Mouse (Mus musculus): ENCODE results near the gene Usp26. TPM values are rescaled to one million over a fixed set of nuclear protein-coding genes. Genes with fewer than 3 reads are reported as not detected.
A peak's percentile ranks its signal among the peaks of the same experiment; 100 is the strongest.

Usp26 gene
- not detected in 2 replicates for total RNA-seq (2014; rRNA removed)
- not detected in 2 replicates for polyA plus RNA-seq (2015; fragmentation: Nextera tagmentation; extraction: Ambion mirVana)

- no peak for ATAC-seq
- H3K4me2 ChIP-seq (ENCODE audit: low read depth), result no peak within 1 kb of the TSS
- no peaks in the 10 kb centered on the region for H3K9me3 ChIP-seq (ENCODE audit: low read length)
- H3K27me3 ChIP-seq (ENCODE audit: insufficient read depth, low read length), result no peaks in the 10 kb centered on the region
- DNase-seq, result no peak
- H3K9ac ChIP-seq, result no peak within 1 kb of the TSS
- H3K27ac ChIP-seq (ENCODE audit: low read depth, low read length), result no peak within 1 kb of the TSS
- TF ChIP-seq CTCF (IDR thresholded peaks at IDR 0.05; ENCODE audit: low read depth), result no peak
- WGBS, result 95% methylated on average over 6 of the region's 6 CpGs
- H3K36me3 ChIP-seq (ENCODE audit: insufficient read depth), result no peaks in the 10 kb centered on the region
- no peak within 1 kb of the TSS for H3K4me3 ChIP-seq (ENCODE audit: low read depth, low read length)
- no peaks in the 10 kb centered on the region for H3K4me1 ChIP-seq (ENCODE audit: insufficient read depth)
These were observed at the start of gene Usp26 for GRCm38 (mm10) chrX:51801133-51801532. Gene Usp26 (minus strand): TSS chrX:51801233.

DNA sequence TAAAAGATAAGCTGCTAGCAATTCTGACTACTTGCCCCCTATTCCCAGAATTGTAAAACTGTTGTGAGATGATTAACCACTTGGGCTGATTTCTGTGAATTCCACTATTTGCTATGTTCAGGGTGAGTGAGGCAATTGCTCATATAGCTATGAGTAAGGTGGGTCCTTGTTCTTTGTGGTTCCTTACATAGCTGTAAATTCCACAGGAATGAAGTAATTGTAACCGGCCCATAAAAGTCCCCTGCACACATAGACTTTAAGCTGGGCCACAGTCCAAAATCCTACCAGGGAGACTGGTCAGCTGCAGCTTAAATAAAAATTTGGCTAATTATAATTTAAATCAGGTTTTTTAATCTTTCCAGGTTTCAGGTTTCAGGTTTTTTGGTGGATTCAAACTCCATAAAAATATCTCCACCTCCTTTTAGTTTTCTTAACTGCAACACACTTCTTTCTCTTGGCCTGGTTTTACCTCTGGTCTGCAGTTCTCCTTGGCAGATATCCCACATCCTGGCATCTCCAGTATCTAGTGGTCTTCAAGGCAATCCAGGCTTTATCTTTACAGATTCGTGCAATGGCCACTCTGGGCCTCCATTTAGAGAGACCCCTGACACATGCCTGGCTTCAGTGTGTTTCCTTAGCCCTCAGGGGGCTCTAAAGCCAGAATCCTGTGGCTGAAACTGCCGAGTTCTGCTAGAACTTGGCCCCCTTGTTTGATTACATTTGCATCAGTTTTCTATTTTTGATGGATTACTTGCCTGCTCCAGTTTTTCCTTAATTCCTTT is 13.6 kb upstream of the Usp26 start:
- no peak for TF ChIP-seq CTCF (IDR thresholded peaks at IDR 0.05; ENCODE audit: low read depth)
- no peaks in the 10 kb centered on the region for H3K9me3 ChIP-seq (ENCODE audit: low read length)
- no peaks in the 10 kb centered on the region for H3K36me3 ChIP-seq (ENCODE audit: insufficient read depth)
- H3K4me3 ChIP-seq (ENCODE audit: low read depth, low read length), result no peak overlapping the region
- H3K4me1 ChIP-seq (ENCODE audit: insufficient read depth), result no peaks in the 10 kb centered on the region
- 41% methylated on average over 3 of the region's 3 CpGs for WGBS
- ATAC-seq (no peak), DNase-seq (no peak)
- H3K4me2 ChIP-seq (ENCODE audit: low read depth), result no peak overlapping the region
- no peak overlapping the region for H3K9ac ChIP-seq
- no peak overlapping the region for H3K27ac ChIP-seq (ENCODE audit: low read depth, low read length)
- no peaks in the 10 kb centered on the region for H3K27me3 ChIP-seq (ENCODE audit: insufficient read depth, low read length)

- ATAC-seq (no peak), DNase-seq (no peak)
- Histone ChIP-seq H3K9me3 (ENCODE audit: low read length) (no peaks in the 10 kb centered on the region), H3K4me1 (ENCODE audit: insufficient read depth) (no peaks in the 10 kb centered on the region), H3K4me2 (ENCODE audit: low read depth) (no peak overlapping the region), H3K4me3 (ENCODE audit: low read depth, low read length) (no peak overlapping the region), H3K27ac (ENCODE audit: low read depth, low read length) (no peak overlapping the region), H3K27me3 (ENCODE audit: insufficient read depth, low read length) (no peaks in the 10 kb centered on the region), H3K9ac (no peak overlapping the region), H3K36me3 (ENCODE audit: insufficient read depth) (no peaks in the 10 kb centered on the region)
- WGBS, result 12% methylated on average over 1 of the region's 1 CpGs
- TF ChIP-seq CTCF (IDR thresholded peaks at IDR 0.05; ENCODE audit: low read depth), result peak; percentile 28; the same call in 1 of the 2 replicates
These were observed 33.6 kb downstream of the Usp26 start for GRCm38 (mm10) chrX:51767457-51767856.

GRCm38 (mm10) chrX:51736450-51736849 is 64.6 kb downstream of the Usp26 start:
- Histone ChIP-seq H3K36me3 (ENCODE audit: insufficient read depth) (no peaks in the 10 kb centered on the region), H3K27ac (ENCODE audit: low read depth, low read length) (no peak overlapping the region), H3K9ac (no peak overlapping the region), H3K9me3 (ENCODE audit: low read length) (no peaks in the 10 kb centered on the region), H3K4me2 (ENCODE audit: low read depth) (no peak overlapping the region), H3K4me1 (ENCODE audit: insufficient read depth) (no peaks in the 10 kb centered on the region), H3K4me3 (ENCODE audit: low read depth, low read length) (no peak overlapping the region), H3K27me3 (ENCODE audit: insufficient read depth, low read length) (no peaks in the 10 kb centered on the region)
- ATAC-seq (no peak), DNase-seq (peak; percentile 69)
- TF ChIP-seq CTCF (IDR thresholded peaks at IDR 0.05; ENCODE audit: low read depth), result peak; percentile 78
- WGBS, result 70% methylated on average over 2 of the region's 2 CpGs

DNA sequence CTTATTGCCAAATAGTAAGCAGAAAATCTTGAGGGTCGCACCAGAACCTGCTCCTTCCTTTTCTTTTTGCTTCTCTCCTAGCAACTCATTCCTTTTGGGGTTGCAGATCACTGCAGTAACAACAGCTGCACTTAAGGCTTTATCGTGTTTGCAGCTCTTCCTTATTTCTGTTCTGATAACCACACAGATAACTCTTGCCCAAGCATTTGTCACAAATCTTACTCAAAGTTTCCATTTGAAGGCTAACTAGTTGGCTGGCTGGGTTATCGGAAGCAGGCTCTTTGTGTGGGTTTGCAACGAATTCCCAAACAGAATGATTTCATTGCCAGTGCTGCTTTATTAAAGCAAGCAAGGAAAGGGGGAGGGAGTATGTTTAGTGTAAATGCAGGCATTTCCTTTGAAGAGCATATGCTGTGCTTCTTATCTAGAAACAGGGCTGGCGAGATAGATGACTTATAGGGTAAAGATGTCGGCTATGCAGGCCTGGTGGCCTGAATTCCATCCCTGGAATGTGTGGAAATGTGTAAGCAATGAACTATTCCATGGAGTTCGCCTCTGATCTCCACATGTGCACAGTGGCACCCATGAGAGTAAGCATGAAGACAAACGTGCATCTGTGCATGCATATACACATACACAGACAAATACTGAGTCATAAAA is 86.8 kb downstream of the Usp26 start:
- H3K9me3 ChIP-seq (ENCODE audit: low read length), result no peaks in the 10 kb centered on the region
- H3K36me3 ChIP-seq (ENCODE audit: insufficient read depth), result no peaks in the 10 kb centered on the region
- DNase-seq (no peak), ATAC-seq (no peak)
- H3K4me3 ChIP-seq (ENCODE audit: low read depth, low read length), result no peak overlapping the region
- no peak for TF ChIP-seq CTCF (IDR thresholded peaks at IDR 0.05; ENCODE audit: low read depth)
- no peaks in the 10 kb centered on the region for H3K27me3 ChIP-seq (ENCODE audit: insufficient read depth, low read length)
- no peaks in the 10 kb centered on the region for H3K4me1 ChIP-seq (ENCODE audit: insufficient read depth)
- H3K9ac ChIP-seq, result no peak overlapping the region
- no peak overlapping the region for H3K4me2 ChIP-seq (ENCODE audit: low read depth)
- no peak overlapping the region for H3K27ac ChIP-seq (ENCODE audit: low read depth, low read length)
- WGBS, result 73% methylated on average over 8 of the region's 8 CpGs

DNA sequence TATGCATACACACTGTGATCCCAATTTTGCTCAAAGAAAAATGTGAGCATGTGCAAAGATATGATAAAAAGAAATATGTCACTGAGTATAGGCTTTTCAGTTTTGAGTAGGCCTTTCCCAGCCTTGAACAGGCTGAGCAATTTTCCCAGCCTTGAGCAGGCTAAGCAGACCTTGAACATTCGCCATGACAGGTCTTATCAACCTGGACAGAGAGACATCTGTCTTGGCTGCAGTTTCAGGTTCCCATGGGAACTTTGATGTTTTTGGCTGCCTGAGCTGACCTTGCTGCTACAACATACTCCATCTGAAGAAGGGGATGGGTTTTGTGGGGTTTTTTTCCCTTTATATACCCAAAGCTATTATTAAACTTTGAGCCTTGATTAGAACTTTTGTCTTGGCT is 88.0 kb downstream of the Usp26 start:
- Histone ChIP-seq H3K4me3 (ENCODE audit: low read depth, low read length) (no peak overlapping the region), H3K27ac (ENCODE audit: low read depth, low read length) (no peak overlapping the region), H3K9ac (no peak overlapping the region), H3K9me3 (ENCODE audit: low read length) (no peaks in the 10 kb centered on the region), H3K4me1 (ENCODE audit: insufficient read depth) (no peaks in the 10 kb centered on the region), H3K36me3 (ENCODE audit: insufficient read depth) (no peaks in the 10 kb centered on the region), H3K4me2 (ENCODE audit: low read depth) (no peak overlapping the region), H3K27me3 (ENCODE audit: insufficient read depth, low read length) (no peaks in the 10 kb centered on the region)
- no peak for TF ChIP-seq CTCF (IDR thresholded peaks at IDR 0.05; ENCODE audit: low read depth)
- no peak for DNase-seq
- 55% methylated on average over 1 of the region's 1 CpGs for WGBS
- no peak for ATAC-seq

Other genes with a start within 250 kb of the Usp26 start
- 51.8 and 53.6 TPM in 2 replicates for gene Hs6st2, start 119.4 kb downstream of the Usp26 start, total RNA-seq (2014; rRNA removed)
- gene Hs6st2, start 119.4 kb downstream of the Usp26 start, polyA plus RNA-seq (2015; fragmentation: Nextera tagmentation; extraction: Ambion mirVana), result 38.4 and 39.4 TPM in 2 replicates
- gene 1700080O16Rik, start 171.5 kb upstream of the Usp26 start, total RNA-seq (2014; rRNA removed), result not detected in 2 replicates
- not detected in 2 replicates for gene 1700080O16Rik, start 171.5 kb upstream of the Usp26 start, polyA plus RNA-seq (2015; fragmentation: Nextera tagmentation; extraction: Ambion mirVana)

Data from forebrain, postnatal 0 days (tissue).